Mouse (Mus musculus) bone marrow macrophage, adult 2 months (primary cell): ENCODE data around the gene Gm31371.
"Not testable (repeated sequence)": the region's sequence is repeated elsewhere in the genome, so short reads cannot be mapped to it uniquely, and the experiment has no call there.

ENCODE experiments used
- CTCF ChIP-seq: IDR thresholded peaks from 2 replicates; pipeline ENCODE4 v1.5.1; 2012; ENCODE audit warnings: low read depth, mild to moderate bottlenecking, low read length, moderate library complexity
- POLR2A ChIP-seq: IDR thresholded peaks from 2 replicates; pipeline ENCODE4 v1.6.1; 2012; ENCODE audit warnings: mild to moderate bottlenecking, low read depth, low read length, borderline replicate concordance

GRCm38 (mm10) chr8:19934274-19934673 lies 31.1 kb downstream of the Gm31371 start:
- not testable (repeated sequence) for TF ChIP-seq CTCF, POLR2A
